Mouse (Mus musculus) myocyte (in vitro differentiated cells): ENCODE data around the gene Zbtb38.

Experiments
- E2F4 ChIP-seq: IDR thresholded peaks from one replicate; pipeline ENCODE4 v1.6.1; 2011; ENCODE audit warnings: mild to moderate bottlenecking, control low read depth, moderate library complexity; ENCODE audit not compliant: insufficient read depth
- MYOG ChIP-seq, 3 experiments: IDR thresholded peaks; one replicate each; pipeline ENCODE4 v1.6.1; 2011; ENCODE audit warnings: control low read depth in 2 of 3, low read depth in 2 of 3, mild to moderate bottlenecking in 2 of 3; ENCODE audit not compliant: insufficient read length in 2 of 3, control insufficient read depth in 1 of 3, insufficient read depth in 1 of 3
- POLR2A ChIP-seq: IDR thresholded peaks from one replicate; pipeline ENCODE4 v1.6.1; 2011; ENCODE audit warnings: low read depth, mild to moderate bottlenecking, control low read depth, moderate library complexity; ENCODE audit not compliant: insufficient read length
- POLR2AphosphoS2 ChIP-seq: IDR thresholded peaks from one replicate; pipeline ENCODE4 v1.6.1; 2011; ENCODE audit warnings: low read depth, control low read depth; ENCODE audit not compliant: insufficient read length
- TCF12 ChIP-seq: IDR thresholded peaks from one replicate; pipeline ENCODE4 v1.6.1; 2011; ENCODE audit warnings: mild to moderate bottlenecking, control low read depth; ENCODE audit not compliant: poor library complexity, insufficient read depth, severe bottlenecking

GRCm38 (mm10) chr9:96751821-96752602 is 619 bp downstream of the Zbtb38 start:
- TF ChIP-seq POLR2A, result no peak
- no peak for TF ChIP-seq POLR2AphosphoS2
- no peak for TF ChIP-seq E2F4
- no peak for TF ChIP-seq TCF12
- no peak for TF ChIP-seq MYOG (IDR thresholded peaks at IDR 0.05; ENCODE audit: control insufficient read depth in 1 of 3, insufficient read depth in 1 of 3, insufficient read length in 2 of 3, low read depth in 2 of 3)
